Mouse (Mus musculus) liver, embryonic 12.5 days (tissue): ENCODE measurements around the gene Fam189a2. TPM values are rescaled to one million over a fixed set of nuclear protein-coding genes. Genes with fewer than 3 reads are reported as not detected.
A peak's percentile ranks its signal among the peaks of the same experiment; 100 is the strongest.

Source experiments
- ATAC-seq: fragments of 200-750 bp; cut with Nextera tagmentation; 2 replicates; pipeline ENCODE4 v1.8.0; 2017; ENCODE audit warnings: moderate number of reproducible peaks, mild to moderate bottlenecking, moderate library complexity
- H3K27ac ChIP-seq: fragments of 300-500 bp; sonication (generic); 2 replicates; pipeline ENCODE4 v1.5.1; 2016; ENCODE audit warnings: mild to moderate bottlenecking
- H3K27me3 ChIP-seq: fragments of 300-500 bp; sonication (generic); replicated peaks from 2 replicates; pipeline ENCODE4 v1.6.1; 2016; ENCODE audit warnings: mild to moderate bottlenecking, moderate library complexity
- H3K36me3 ChIP-seq: fragments of 300-500 bp; sonication (generic); 2 replicates; pipeline ENCODE4 v1.6.1; 2016; ENCODE audit warnings: mild to moderate bottlenecking, moderate library complexity
- H3K4me1 ChIP-seq: fragments of 300-500 bp; sonication (generic); 2 replicates; pipeline ENCODE4 v1.6.1; 2016
- H3K4me2 ChIP-seq: fragments of 300-500 bp; sonication (generic); 2 replicates; pipeline ENCODE4 v1.6.1; 2016; ENCODE audit warnings: mild to moderate bottlenecking, moderate library complexity
- H3K4me3 ChIP-seq: fragments of 300-500 bp; sonication (generic); 2 replicates; pipeline ENCODE4 v1.5.1; 2016; ENCODE audit warnings: mild to moderate bottlenecking, moderate library complexity
- H3K9ac ChIP-seq: fragments of 300-500 bp; sonication (generic); 2 replicates; pipeline ENCODE4 v1.6.1; 2016; ENCODE audit warnings: mild to moderate bottlenecking, moderate library complexity
- H3K9me3 ChIP-seq: fragments of 300-500 bp; sonication (generic); replicated peaks from 2 replicates; pipeline ENCODE4 v1.6.1; 2016; ENCODE audit warnings: mild to moderate bottlenecking, moderate library complexity
- WGBS: fragments of 180-500 bp; shearing (Covaris S2); methylation state at CpG from one replicate; pipeline ENCODE4 v1.1.7; 2016; ENCODE audit not compliant: insufficient replicate concordance; 5-methylcytosine and 5-hydroxymethylcytosine counted together
- polyA plus RNA-seq: library from polyadenylated mRNA; unstranded; fragments of >200 nt; fragmentation: Nextera tagmentation; extraction: Ambion mirVana; gene quantifications from 2 replicates; pipeline ENCODE4 v1.2.1, GENCODE M21; 2016

The Fam189a2 gene
- polyA plus RNA-seq, 1 experiment from 2014 or later: 0.11 TPM

GRCm38 (mm10) chr19:23968125-23968861 is 62.5 kb downstream of the Fam189a2 start:
- Histone ChIP-seq H3K36me3 (no peaks in the 10 kb centered on the region), H3K4me2 (no peak overlapping the region), H3K27ac (no peak overlapping the region), H3K27me3 (no peaks in the 10 kb centered on the region), H3K9me3 (no peaks in the 10 kb centered on the region), H3K9ac (no peak overlapping the region), H3K4me1 (no peaks in the 10 kb centered on the region), H3K4me3 (no peak overlapping the region)
- no peak for ATAC-seq
- 54% methylated on average over 5 of the region's 5 CpGs for WGBS

GRCm38 (mm10) chr19:23967156-23967555 is 63.7 kb downstream of the Fam189a2 start:
- WGBS: 51% methylated on average over 2 of the region's 2 CpGs
- H3K4me3 ChIP-seq: no peak overlapping the region
- ATAC-seq: no peak
- no peaks in the 10 kb centered on the region for H3K9me3 ChIP-seq
- no peak overlapping the region for H3K4me2 ChIP-seq
- no peak overlapping the region for H3K27ac ChIP-seq
- H3K9ac ChIP-seq: no peak overlapping the region
- H3K27me3 ChIP-seq: no peaks in the 10 kb centered on the region
- H3K36me3 ChIP-seq: no peaks in the 10 kb centered on the region
- no peaks in the 10 kb centered on the region for H3K4me1 ChIP-seq

- no peaks in the 10 kb centered on the region for H3K4me1 ChIP-seq
- no peaks in the 10 kb centered on the region for H3K36me3 ChIP-seq
- WGBS: 70% methylated on average over 9 of the region's 9 CpGs
- no peak overlapping the region for H3K9ac ChIP-seq
- no peak overlapping the region for H3K4me3 ChIP-seq
- no peak overlapping the region for H3K27ac ChIP-seq
- no peaks in the 10 kb centered on the region for H3K9me3 ChIP-seq
- no peak for ATAC-seq
- H3K4me2 ChIP-seq: no peak overlapping the region
- no peaks in the 10 kb centered on the region for H3K27me3 ChIP-seq
Observed at GRCm38 (mm10) chr19:23966376-23966775, 64.4 kb downstream of the Fam189a2 start.

GRCm38 (mm10) chr19:23964401-23964910 is 66.4 kb downstream of the Fam189a2 start:
- no peak overlapping the region for H3K27ac ChIP-seq
- no peak for ATAC-seq
- 57% methylated on average over 10 of the region's 10 CpGs for WGBS
- H3K4me3 ChIP-seq: no peak overlapping the region
- H3K4me2 ChIP-seq: no peak overlapping the region
- H3K4me1 ChIP-seq: no peaks in the 10 kb centered on the region
- no peak overlapping the region for H3K9ac ChIP-seq
- H3K36me3 ChIP-seq: no peaks in the 10 kb centered on the region
- H3K27me3 ChIP-seq: no peaks in the 10 kb centered on the region
- no peaks in the 10 kb centered on the region for H3K9me3 ChIP-seq

- H3K4me3 ChIP-seq: no peak overlapping the region
- H3K27me3 ChIP-seq: no peaks in the 10 kb centered on the region
- no peak overlapping the region for H3K27ac ChIP-seq
- no peaks in the 10 kb centered on the region for H3K4me1 ChIP-seq
- H3K36me3 ChIP-seq: no peaks in the 10 kb centered on the region
- no peak for ATAC-seq
- H3K9me3 ChIP-seq: no peaks in the 10 kb centered on the region
- WGBS: 7% methylated on average over 8 of the region's 8 CpGs
- H3K4me2 ChIP-seq: no peak overlapping the region
- no peak overlapping the region for H3K9ac ChIP-seq
Observed at GRCm38 (mm10) chr19:23961516-23961915, 69.3 kb downstream of the Fam189a2 start.

- no peaks in the 10 kb centered on the region for H3K4me1 ChIP-seq
- H3K27ac ChIP-seq: no peak overlapping the region
- H3K9ac ChIP-seq: no peak overlapping the region
- no peak for ATAC-seq
- no peak overlapping the region for H3K4me2 ChIP-seq
- no peak overlapping the region for H3K4me3 ChIP-seq
- WGBS: 72% methylated on average over 6 of the region's 6 CpGs
- H3K27me3 ChIP-seq: no peaks in the 10 kb centered on the region
- H3K36me3 ChIP-seq: no peaks in the 10 kb centered on the region
- H3K9me3 ChIP-seq: no peaks in the 10 kb centered on the region
Observed at GRCm38 (mm10) chr19:23960831-23961447, 69.9 kb downstream of the Fam189a2 start.

- no peak for ATAC-seq
- 40% methylated on average over 3 of the region's 3 CpGs for WGBS
- Histone ChIP-seq H3K36me3 (no peaks in the 10 kb centered on the region), H3K9me3 (no peaks in the 10 kb centered on the region), H3K27me3 (no peaks in the 10 kb centered on the region), H3K9ac (no peak overlapping the region), H3K27ac (no peak overlapping the region), H3K4me1 (no peaks in the 10 kb centered on the region), H3K4me2 (no peak overlapping the region), H3K4me3 (no peak overlapping the region)
Observed at GRCm38 (mm10) chr19:23960275-23960674, 70.5 kb downstream of the Fam189a2 start.

GRCm38 (mm10) chr19:23959870-23960269 is 70.9 kb downstream of the Fam189a2 start:
- ATAC-seq: no peak
- Histone ChIP-seq H3K4me1 (no peaks in the 10 kb centered on the region), H3K27ac (no peak overlapping the region)

GRCm38 (mm10) chr19:23958925-23959324 is 71.9 kb downstream of the Fam189a2 start:
- no peaks in the 10 kb centered on the region for H3K27me3 ChIP-seq
- H3K4me1 ChIP-seq: no peaks in the 10 kb centered on the region
- no peak overlapping the region for H3K27ac ChIP-seq
- no peak overlapping the region for H3K4me3 ChIP-seq
- no peaks in the 10 kb centered on the region for H3K9me3 ChIP-seq
- WGBS: 48% methylated on average over 6 of the region's 6 CpGs
- no peak overlapping the region for H3K9ac ChIP-seq
- no peak overlapping the region for H3K4me2 ChIP-seq
- ATAC-seq: no peak
- no peaks in the 10 kb centered on the region for H3K36me3 ChIP-seq

More at GRCm38 (mm10) chr19:23959870-23960269, 70.9 kb downstream of the Fam189a2 start:
- Histone ChIP-seq H3K9me3 (no peaks in the 10 kb centered on the region), H3K27me3 (no peaks in the 10 kb centered on the region), H3K4me3 (no peak overlapping the region), H3K36me3 (no peaks in the 10 kb centered on the region), H3K4me2 (no peak overlapping the region), H3K9ac (no peak overlapping the region)
- WGBS: 46% methylated on average over 7 of the region's 7 CpGs

- Histone ChIP-seq H3K4me3 (no peak overlapping the region), H3K4me1 (no peaks in the 10 kb centered on the region), H3K27ac (no peak overlapping the region), H3K4me2 (no peak overlapping the region), H3K9me3 (no peaks in the 10 kb centered on the region), H3K27me3 (no peaks in the 10 kb centered on the region), H3K36me3 (no peaks in the 10 kb centered on the region), H3K9ac (no peak overlapping the region)
- WGBS: 67% methylated on average over 7 of the region's 7 CpGs
- no peak for ATAC-seq
Observed at GRCm38 (mm10) chr19:23957563-23957962, 73.3 kb downstream of the Fam189a2 start.

- H3K9me3 ChIP-seq: no peaks in the 10 kb centered on the region
- 55% methylated on average over 16 of the region's 17 CpGs for WGBS
- ATAC-seq: 0 out of 2 replicates have a peak, but pooled peaks have one; percentile 24
- no peaks in the 10 kb centered on the region for H3K36me3 ChIP-seq
- H3K4me2 ChIP-seq: peak overlapping the region; percentile 14; the same call in 1 of the 2 replicates
- H3K9ac ChIP-seq: no peak overlapping the region
- no peaks in the 10 kb centered on the region for H3K27me3 ChIP-seq
- H3K27ac ChIP-seq: no peak overlapping the region
- H3K4me1 ChIP-seq: no peaks in the 10 kb centered on the region
- H3K4me3 ChIP-seq: no peak overlapping the region
Observed at GRCm38 (mm10) chr19:23956299-23956975, 74.4 kb downstream of the Fam189a2 start.

GRCm38 (mm10) chr19:23955461-23955860 is 75.4 kb downstream of the Fam189a2 start:
- Histone ChIP-seq H3K27me3 (no peaks in the 10 kb centered on the region), H3K4me3 (no peak overlapping the region), H3K4me1 (no peaks in the 10 kb centered on the region), H3K4me2 (no peak overlapping the region), H3K9ac (no peak overlapping the region), H3K36me3 (no peaks in the 10 kb centered on the region), H3K9me3 (no peaks in the 10 kb centered on the region), H3K27ac (no peak overlapping the region)
- ATAC-seq: no peak
- 78% methylated on average over 8 of the region's 8 CpGs for WGBS
